Mouse (Mus musculus): ENCODE data around the gene Car9. TPM values are rescaled to one million over a fixed set of nuclear protein-coding genes. Genes with fewer than 3 reads are reported as not detected.
"Not testable (repeated sequence)": the region's sequence is repeated elsewhere in the genome, so short reads cannot be mapped to it uniquely, and the experiment has no call there.

The Car9 gene
- polyA plus RNA-seq, 1 experiment from 2014 or later = 3.8 TPM

GRCm38 (mm10) chr4:43549055-43549454, 42.3 kb downstream of the Car9 start:
- Histone ChIP-seq H3K9me3 (replicated peaks; ENCODE audit: control insufficient read depth, low read length) (peaks cover 6% of the 10 kb centered on the region), H3K4me1 (ENCODE audit: control insufficient read depth, insufficient read depth, low read length) (no peaks in the 10 kb centered on the region; the same call in 1 of the 2 replicates), H3K9ac (ENCODE audit: low read length) (no peak overlapping the region), H3K36me3 (ENCODE audit: control insufficient read depth, insufficient read depth) (peaks cover 95% of the 10 kb centered on the region), H3K4me3 (ENCODE audit: low read length) (no peak overlapping the region), H3K27ac (ENCODE audit: low read length) (no peak overlapping the region), H3K4me2 (ENCODE audit: low read depth, low read length) (no peak overlapping the region), H3K27me3 (ENCODE audit: control insufficient read depth, insufficient read depth, low read length) (no peaks in the 10 kb centered on the region)
- 89% methylated on average over 12 of the region's 12 CpGs for WGBS
- no peak for ATAC-seq (replicated peaks; ENCODE audit: extremely low read depth, insufficient read depth, low FRiP score)

- H3K4me1 ChIP-seq (ENCODE audit: control insufficient read depth, insufficient read depth, low read length); H3K9ac ChIP-seq (ENCODE audit: low read length); ATAC-seq (replicated peaks; ENCODE audit: extremely low read depth, insufficient read depth, low FRiP score); H3K4me3 ChIP-seq (ENCODE audit: low read length); H3K27ac ChIP-seq (ENCODE audit: low read length); H3K27me3 ChIP-seq (ENCODE audit: control insufficient read depth, insufficient read depth, low read length); H3K9me3 ChIP-seq (replicated peaks; ENCODE audit: control insufficient read depth, low read length); H3K4me2 ChIP-seq (ENCODE audit: low read depth, low read length): not testable (repeated sequence)
- H3K36me3 ChIP-seq (ENCODE audit: control insufficient read depth, insufficient read depth) = peaks cover 91% of the 10 kb centered on the region
- WGBS = 79% methylated on average over 6 of the region's 6 CpGs
Measured at GRCm38 (mm10) chr4:43551854-43552253, 45.1 kb downstream of the Car9 start.

- Histone ChIP-seq H3K9ac (ENCODE audit: low read length) (no peak overlapping the region), H3K36me3 (ENCODE audit: control insufficient read depth, insufficient read depth) (peaks cover 86% of the 10 kb centered on the region), H3K9me3 (replicated peaks; ENCODE audit: control insufficient read depth, low read length) (peaks cover 6% of the 10 kb centered on the region), H3K4me1 (ENCODE audit: control insufficient read depth, insufficient read depth, low read length) (peaks cover 4% of the 10 kb centered on the region), H3K4me2 (ENCODE audit: low read depth, low read length) (no peak overlapping the region), H3K27me3 (ENCODE audit: control insufficient read depth, insufficient read depth, low read length) (no peaks in the 10 kb centered on the region), H3K27ac (ENCODE audit: low read length) (no peak overlapping the region), H3K4me3 (ENCODE audit: low read length) (no peak overlapping the region)
- ATAC-seq (replicated peaks; ENCODE audit: extremely low read depth, insufficient read depth, low FRiP score) = no peak
- WGBS = 99% methylated on average over 5 of the region's 5 CpGs
Measured at GRCm38 (mm10) chr4:43552437-43552836, 45.7 kb downstream of the Car9 start.

GRCm38 (mm10) chr4:43553891-43554290, 47.1 kb downstream of the Car9 start:
- H3K9ac ChIP-seq (ENCODE audit: low read length) = no peak overlapping the region
- ATAC-seq (replicated peaks; ENCODE audit: extremely low read depth, insufficient read depth, low FRiP score) = no peak
- no peak overlapping the region for H3K27ac ChIP-seq (ENCODE audit: low read length)
- peaks cover 76% of the 10 kb centered on the region for H3K36me3 ChIP-seq (ENCODE audit: control insufficient read depth, insufficient read depth)
- H3K4me2 ChIP-seq (ENCODE audit: low read depth, low read length) = no peak overlapping the region
- H3K4me1 ChIP-seq (ENCODE audit: control insufficient read depth, insufficient read depth, low read length) = peaks cover 18% of the 10 kb centered on the region
- no peak overlapping the region for H3K4me3 ChIP-seq (ENCODE audit: low read length)
- peaks cover 6% of the 10 kb centered on the region for H3K9me3 ChIP-seq (replicated peaks; ENCODE audit: control insufficient read depth, low read length)
- no peaks in the 10 kb centered on the region for H3K27me3 ChIP-seq (ENCODE audit: control insufficient read depth, insufficient read depth, low read length)

GRCm38 (mm10) chr4:43555926-43556325, 49.2 kb downstream of the Car9 start:
- H3K4me3 ChIP-seq (ENCODE audit: low read length) = no peak overlapping the region
- WGBS = 94% methylated on average over 7 of the region's 7 CpGs
- H3K9ac ChIP-seq (ENCODE audit: low read length) = no peak overlapping the region
- no peak for ATAC-seq (replicated peaks; ENCODE audit: extremely low read depth, insufficient read depth, low FRiP score)
- H3K27me3 ChIP-seq (ENCODE audit: control insufficient read depth, insufficient read depth, low read length) = no peaks in the 10 kb centered on the region
- no peak overlapping the region for H3K27ac ChIP-seq (ENCODE audit: low read length)
- H3K4me2 ChIP-seq (ENCODE audit: low read depth, low read length) = no peak overlapping the region
- H3K36me3 ChIP-seq (ENCODE audit: control insufficient read depth, insufficient read depth) = peaks cover 56% of the 10 kb centered on the region
- peaks cover 38% of the 10 kb centered on the region for H3K4me1 ChIP-seq (ENCODE audit: control insufficient read depth, insufficient read depth, low read length)
- H3K9me3 ChIP-seq (replicated peaks; ENCODE audit: control insufficient read depth, low read length) = peaks cover 6% of the 10 kb centered on the region

- H3K4me1 ChIP-seq (ENCODE audit: control insufficient read depth, insufficient read depth, low read length) = peaks cover 39% of the 10 kb centered on the region
- H3K27me3 ChIP-seq (ENCODE audit: control insufficient read depth, insufficient read depth, low read length) = no peaks in the 10 kb centered on the region
- no peaks in the 10 kb centered on the region for H3K9me3 ChIP-seq (replicated peaks; ENCODE audit: control insufficient read depth, low read length)
- peak overlapping the region; percentile 93 for H3K4me2 ChIP-seq (ENCODE audit: low read depth, low read length)
- peak; percentile 25; the same call in 1 of the 2 replicates for ATAC-seq (replicated peaks; ENCODE audit: extremely low read depth, insufficient read depth, low FRiP score)
- peaks cover 34% of the 10 kb centered on the region for H3K36me3 ChIP-seq (ENCODE audit: control insufficient read depth, insufficient read depth)
- H3K4me3 ChIP-seq (ENCODE audit: low read length) = peak overlapping the region; percentile 98
- peak overlapping the region; percentile 100 for H3K9ac ChIP-seq (ENCODE audit: low read length)
- WGBS = 4% methylated on average over 5 of the region's 5 CpGs
- peak overlapping the region; percentile 100 for H3K27ac ChIP-seq (ENCODE audit: low read length)
Measured at GRCm38 (mm10) chr4:43558028-43558630, 51.4 kb downstream of the Car9 start.

GRCm38 (mm10) chr4:43558631-43559356, 52.0 kb downstream of the Car9 start:
- Histone ChIP-seq H3K27me3 (ENCODE audit: control insufficient read depth, insufficient read depth, low read length) (no peaks in the 10 kb centered on the region), H3K36me3 (ENCODE audit: control insufficient read depth, insufficient read depth) (peaks cover 28% of the 10 kb centered on the region), H3K9ac (ENCODE audit: low read length) (peak overlapping the region; percentile 100), H3K9me3 (replicated peaks; ENCODE audit: control insufficient read depth, low read length) (no peaks in the 10 kb centered on the region), H3K4me3 (ENCODE audit: low read length) (peak overlapping the region; percentile 98), H3K4me2 (ENCODE audit: low read depth, low read length) (peak overlapping the region; percentile 93), H3K27ac (ENCODE audit: low read length) (peak overlapping the region; percentile 100), H3K4me1 (ENCODE audit: control insufficient read depth, insufficient read depth, low read length) (peaks cover 46% of the 10 kb centered on the region)
- ATAC-seq (replicated peaks; ENCODE audit: extremely low read depth, insufficient read depth, low FRiP score) = peak; percentile 39
- WGBS = 10% methylated on average over 13 of the region's 13 CpGs

GRCm38 (mm10) chr4:43559519-43560242, 52.9 kb downstream of the Car9 start:
- Histone ChIP-seq H3K4me3 (ENCODE audit: low read length) (peak overlapping the region; percentile 98), H3K4me2 (ENCODE audit: low read depth, low read length) (peak overlapping the region; percentile 93), H3K27ac (ENCODE audit: low read length) (peak overlapping the region; percentile 100), H3K4me1 (ENCODE audit: control insufficient read depth, insufficient read depth, low read length) (peaks cover 51% of the 10 kb centered on the region), H3K27me3 (ENCODE audit: control insufficient read depth, insufficient read depth, low read length) (no peaks in the 10 kb centered on the region), H3K9me3 (replicated peaks; ENCODE audit: control insufficient read depth, low read length) (no peaks in the 10 kb centered on the region), H3K9ac (ENCODE audit: low read length) (peak overlapping the region; percentile 100), H3K36me3 (ENCODE audit: control insufficient read depth, insufficient read depth) (peaks cover 23% of the 10 kb centered on the region)
- no peak for ATAC-seq (replicated peaks; ENCODE audit: extremely low read depth, insufficient read depth, low FRiP score)
- WGBS = 39% methylated on average over 13 of the region's 13 CpGs

GRCm38 (mm10) chr4:43560243-43560611, 53.5 kb downstream of the Car9 start:
- peaks cover 23% of the 10 kb centered on the region for H3K36me3 ChIP-seq (ENCODE audit: control insufficient read depth, insufficient read depth)
- H3K4me2 ChIP-seq (ENCODE audit: low read depth, low read length) = peak overlapping the region; percentile 93
- no peaks in the 10 kb centered on the region for H3K9me3 ChIP-seq (replicated peaks; ENCODE audit: control insufficient read depth, low read length)
- H3K27ac ChIP-seq (ENCODE audit: low read length) = peak overlapping the region; percentile 100
- WGBS = 1% methylated on average over 6 of the region's 6 CpGs
- H3K4me3 ChIP-seq (ENCODE audit: low read length) = peak overlapping the region; percentile 98
- peak overlapping the region; percentile 100 for H3K9ac ChIP-seq (ENCODE audit: low read length)
- H3K4me1 ChIP-seq (ENCODE audit: control insufficient read depth, insufficient read depth, low read length) = peaks cover 51% of the 10 kb centered on the region
- no peak for ATAC-seq (replicated peaks; ENCODE audit: extremely low read depth, insufficient read depth, low FRiP score)
- H3K27me3 ChIP-seq (ENCODE audit: control insufficient read depth, insufficient read depth, low read length) = no peaks in the 10 kb centered on the region
